Mouse (Mus musculus) spleen, postnatal 10 days (tissue): ENCODE measurements at regions not wholly inside any gene's neighbourhood (a gene's known extent, or its start where the extent isn't known, plus 50 kb on each side); places are given as distances from the start of the nearest gene placed in this dataset.

Experiments used
- DNase-seq, 2 experiments: peaks; one replicate each; pipeline ENCODE4 v3.0.0; 2021 to 2022; ENCODE audit warnings: low spot score in 2 of 2

DNA sequence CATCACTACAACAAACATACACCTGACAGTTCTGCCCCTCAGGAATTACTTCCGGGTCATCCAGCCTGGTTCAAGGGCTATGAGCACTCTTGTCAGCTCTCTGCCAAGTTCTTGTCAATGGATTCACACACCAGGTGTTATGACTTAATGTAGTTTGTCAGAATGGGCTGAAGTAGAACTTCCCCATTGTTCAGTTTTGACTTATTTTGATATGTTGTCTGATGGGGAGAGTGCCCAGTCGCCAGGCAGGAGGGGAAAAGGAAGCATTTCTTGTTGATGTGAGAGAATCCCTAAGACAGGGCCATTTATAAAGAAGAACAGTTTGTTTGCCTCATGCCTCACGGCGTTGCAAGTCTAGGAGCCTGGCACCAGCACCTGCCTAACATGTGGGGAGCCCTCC lies 52.0 kb upstream of the Cpeb4 start:
- DNase-seq = no peak

DNA sequence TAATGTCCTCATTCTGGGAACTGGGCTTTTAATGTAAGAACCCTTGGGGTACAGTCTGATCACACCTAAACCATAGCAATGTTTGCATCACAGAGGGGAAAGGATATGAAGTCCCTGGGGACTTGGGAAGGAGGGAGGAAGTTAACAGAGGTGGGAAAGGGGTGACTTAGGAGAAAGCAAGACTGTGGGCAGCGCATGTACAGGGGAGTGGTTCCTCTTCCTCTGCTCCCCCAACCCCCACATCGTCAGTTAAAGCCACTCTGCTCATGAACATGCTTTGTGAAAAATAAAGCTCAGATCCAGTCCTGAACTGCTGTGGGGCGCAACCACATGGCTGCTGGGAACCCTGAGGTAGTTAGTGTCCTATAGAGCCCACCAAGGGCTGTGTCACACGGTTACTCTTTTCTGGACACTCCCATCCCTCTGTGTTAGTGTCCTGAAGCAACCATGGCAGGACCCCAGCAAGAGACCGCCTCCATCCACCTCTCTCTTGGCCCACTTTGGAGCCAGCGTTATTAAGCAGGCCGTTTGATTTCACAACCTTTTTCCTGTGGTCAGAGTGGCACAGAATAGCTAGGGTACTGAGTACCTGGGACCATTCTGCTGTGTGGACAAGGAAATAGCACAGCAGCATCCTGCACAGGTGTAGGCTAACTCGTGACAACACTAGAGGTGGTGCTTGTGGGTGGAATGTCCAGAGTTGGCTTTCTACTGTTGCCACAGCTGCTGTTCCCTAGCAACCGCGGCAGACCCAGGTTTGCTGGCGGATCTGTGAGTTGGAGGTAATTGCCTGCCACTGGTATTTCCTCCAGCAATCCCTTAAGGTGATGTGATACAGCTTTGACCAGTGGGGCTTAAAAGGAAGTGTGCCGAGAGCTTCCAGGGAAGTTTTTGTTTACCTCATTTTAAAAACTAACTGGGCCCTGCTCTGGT lies 50.3 kb upstream of the Cpeb4 start:
- DNase-seq = no peak
